Mouse (Mus musculus) spleen, adult 2 months (tissue): ENCODE measurements around the gene Ankfy1. TPM values are rescaled to one million over a fixed set of nuclear protein-coding genes. Genes with fewer than 3 reads are reported as not detected.

Experiments
- DNase-seq, 2 experiments: peaks; one replicate each; pipeline versions ENCODE4 v3.0.0 to v3.0.0-alpha.2; 2012 to 2021; ENCODE audit warnings: low spot score in 2 of 2, low read depth in 1 of 2
- H3K27ac ChIP-seq: fragments of 200-500 bp; 2 replicates; pipeline ENCODE4 v1.5.1; 2012; ENCODE audit warnings: low read length, inconsistent platforms; ENCODE audit not compliant: insufficient read depth
- H3K27me3 ChIP-seq: fragments of 200-500 bp; 2 replicates; pipeline ENCODE4 v1.6.1; 2012; ENCODE audit warnings: mild to moderate bottlenecking, moderate library complexity, low read length, inconsistent platforms; ENCODE audit not compliant: control insufficient read depth, insufficient read depth
- H3K36me3 ChIP-seq: fragments of 200-500 bp; 2 replicates; pipeline ENCODE4 v1.6.1; 2012; ENCODE audit warnings: mild to moderate bottlenecking, low read length, inconsistent platforms; ENCODE audit not compliant: control insufficient read depth, insufficient read depth
- H3K4me1 ChIP-seq: fragments of 200-500 bp; 2 replicates; pipeline ENCODE4 v1.6.1; 2011; ENCODE audit warnings: inconsistent platforms; ENCODE audit not compliant: control insufficient read depth, insufficient read depth, insufficient read length
- H3K4me3 ChIP-seq: fragments of 200-500 bp; 2 replicates; pipeline ENCODE4 v1.5.1; 2011; ENCODE audit warnings: mild to moderate bottlenecking, inconsistent platforms; ENCODE audit not compliant: insufficient read depth, insufficient read length; ENCODE audit errors: extremely low read depth
- CTCF ChIP-seq: fragments of 200-500 bp; IDR thresholded peaks from 2 replicates; pipeline ENCODE4 v1.5.1; 2011; ENCODE audit warnings: mild to moderate bottlenecking, inconsistent platforms; ENCODE audit not compliant: insufficient read depth, insufficient read length, insufficient replicate concordance; ENCODE audit errors: extremely low read depth
- POLR2A ChIP-seq: fragments of 200-500 bp; IDR thresholded peaks from 2 replicates; pipeline ENCODE4 v1.6.1; 2011; ENCODE audit warnings: low read depth, low read length, inconsistent platforms
- WGBS: fragments of 180-500 bp; shearing (Covaris S2); methylation state at CpG from one replicate; pipeline ENCODE4 v1.1.7; 2018; 5-methylcytosine and 5-hydroxymethylcytosine counted together
- polyA plus RNA-seq: library from polyadenylated mRNA; depleted of rRNA; stranded (reverse); fragments of >200 nt; gene quantifications from 2 replicates; pipeline ENCODE4 v1.2.3, GENCODE M21; 2012

Ankfy1 gene
- polyA plus RNA-seq, 1 experiment: 25.4 TPM

- TF ChIP-seq POLR2A (no peak), CTCF (no peak)
- WGBS: 89% methylated on average over 5 of the region's 5 CpGs
- H3K4me3 ChIP-seq: no peak overlapping the region
These were observed 22.9 kb downstream of the Ankfy1 start for GRCm38 (mm10) chr11:72712721-72713120.

GRCm38 (mm10) chr11:72718161-72718560 is 28.4 kb downstream of the Ankfy1 start:
- Histone ChIP-seq H3K36me3 (peaks cover 17% of the 10 kb centered on the region), H3K27ac (no peak overlapping the region), H3K4me3 (no peak overlapping the region), H3K4me1 (no peaks in the 10 kb centered on the region), H3K27me3 (no peaks in the 10 kb centered on the region)
- DNase-seq: no peak
- 50% methylated on average over 3 of the region's 3 CpGs for WGBS
- TF ChIP-seq CTCF (no peak), POLR2A (no peak)

More at GRCm38 (mm10) chr11:72712721-72713120, 22.9 kb downstream of the Ankfy1 start:
- H3K27me3 ChIP-seq: no peaks in the 10 kb centered on the region
- no peak for DNase-seq
- H3K36me3 ChIP-seq: peaks cover 13% of the 10 kb centered on the region
- H3K4me1 ChIP-seq: no peaks in the 10 kb centered on the region
- H3K27ac ChIP-seq: no peak overlapping the region

- Histone ChIP-seq H3K27me3 (no peaks in the 10 kb centered on the region), H3K27ac (no peak overlapping the region), H3K4me3 (no peak overlapping the region), H3K36me3 (peaks cover 11% of the 10 kb centered on the region), H3K4me1 (no peaks in the 10 kb centered on the region)
- DNase-seq: no peak
- WGBS: 82% methylated on average over 2 of the region's 2 CpGs
- TF ChIP-seq CTCF (no peak), POLR2A (no peak)
These were observed 33.4 kb downstream of the Ankfy1 start for GRCm38 (mm10) chr11:72723165-72723564.

- Histone ChIP-seq H3K27ac (no peak overlapping the region), H3K36me3 (peaks cover 13% of the 10 kb centered on the region), H3K4me1 (no peaks in the 10 kb centered on the region), H3K27me3 (no peaks in the 10 kb centered on the region), H3K4me3 (no peak overlapping the region)
- TF ChIP-seq CTCF (no peak), POLR2A (no peak)
- no peak for DNase-seq
These were observed 34.1 kb downstream of the Ankfy1 start for GRCm38 (mm10) chr11:72723871-72724270.

- peaks cover 25% of the 10 kb centered on the region for H3K36me3 ChIP-seq
These were observed 36.2 kb downstream of the Ankfy1 start for GRCm38 (mm10) chr11:72726023-72726422.

GRCm38 (mm10) chr11:72733736-72734135 is 43.9 kb downstream of the Ankfy1 start:
- Histone ChIP-seq H3K27ac (no peak overlapping the region), H3K27me3 (no peaks in the 10 kb centered on the region), H3K4me3 (no peak overlapping the region), H3K4me1 (no peaks in the 10 kb centered on the region), H3K36me3 (peaks cover 35% of the 10 kb centered on the region)
- no peak for DNase-seq
- 91% methylated on average over 3 of the region's 3 CpGs for WGBS
- TF ChIP-seq CTCF (no peak), POLR2A (no peak)

More at GRCm38 (mm10) chr11:72726023-72726422, 36.2 kb downstream of the Ankfy1 start:
- Histone ChIP-seq H3K4me3 (no peak overlapping the region), H3K27ac (no peak overlapping the region), H3K4me1 (no peaks in the 10 kb centered on the region), H3K27me3 (no peaks in the 10 kb centered on the region)
- TF ChIP-seq POLR2A (no peak), CTCF (peak; percentile 11; the same call in 1 of the 2 replicates)
- DNase-seq: no peak

- WGBS: 88% methylated on average over 4 of the region's 4 CpGs
- Histone ChIP-seq H3K36me3 (peaks cover 36% of the 10 kb centered on the region), H3K4me3 (no peak overlapping the region), H3K27ac (no peak overlapping the region), H3K27me3 (no peaks in the 10 kb centered on the region), H3K4me1 (no peaks in the 10 kb centered on the region)
- DNase-seq: no peak
- no peak for TF ChIP-seq CTCF
- TF ChIP-seq POLR2A: no peak
These were observed 45.2 kb downstream of the Ankfy1 start for GRCm38 (mm10) chr11:72734840-72735518.
